ENCODE assay signal across 10 mouse cellular contexts in genomic region chr4:97602579-97602978, GRCm38 (mm10).
A peak's percentile ranks its signal among the peaks of the same experiment; 100 is the strongest.
DNase-seq lines count a peak whose midpoint lies in the region; ATAC-seq lines count a peak whose summit lies in the region.
"Had no signal": no experiment of that assay in that cellular context is flagged by ENCODE, and none has a peak within 500 bp of the region (broad histone marks: within the 10 kb centered on the region; RNA-seq: fewer than 3 reads in every experiment).

No protein-coding gene starts in this region.

- peak overlapping the region; percentile 82; the same call in 1 of the 2 replicates for H3K27ac ChIP-seq in forebrain, embryonic 13.5 days
- H3K27ac ChIP-seq in forebrain, embryonic 11.5 days (ENCODE audit: low read depth, low read length), result no peak overlapping the region
- no peak overlapping the region for H3K27ac ChIP-seq in forebrain, embryonic 16.5 days (ENCODE audit: low read length)
- H3K27ac ChIP-seq in neural tube, embryonic 15.5 days (replicated peaks), result no peak overlapping the region
- H3K27ac ChIP-seq: intestine, embryonic 15.5 days; lung, embryonic 15.5 days had no signal

- no peak overlapping the region for H3K4me3 ChIP-seq in forebrain, embryonic 13.5 days
- no peak overlapping the region for H3K4me3 ChIP-seq in forebrain, embryonic 11.5 days (ENCODE audit: low read depth, low read length)
- H3K4me3 ChIP-seq in forebrain, embryonic 16.5 days (replicated peaks; ENCODE audit: low read length), result no peak overlapping the region
- H3K4me3 ChIP-seq in neural tube, embryonic 15.5 days (replicated peaks), result no peak overlapping the region
- H3K4me3 ChIP-seq: intestine, embryonic 15.5 days; lung, embryonic 15.5 days had no signal

- H3K9ac ChIP-seq in forebrain, embryonic 13.5 days, result no peak overlapping the region
- no peak overlapping the region for H3K9ac ChIP-seq in forebrain, embryonic 11.5 days (ENCODE audit: low read length)
- no peak overlapping the region for H3K9ac ChIP-seq in forebrain, embryonic 16.5 days (replicated peaks; ENCODE audit: low read depth, low read length)
- no peak overlapping the region for H3K9ac ChIP-seq in neural tube, embryonic 15.5 days (replicated peaks)
- H3K9ac ChIP-seq: intestine, embryonic 15.5 days; lung, embryonic 15.5 days had no signal

- peak; percentile 52 for ATAC-seq in forebrain, embryonic 13.5 days
- no peak for ATAC-seq in forebrain, embryonic 11.5 days (replicated peaks; ENCODE audit: low FRiP score)
- ATAC-seq in forebrain, embryonic 16.5 days, result 0 out of 2 replicates have a peak, but pooled peaks have one; percentile 32
- no peak for ATAC-seq in neural tube, embryonic 15.5 days (ENCODE audit: low FRiP score)

- no peak for DNase-seq in forebrain, embryonic 11.5 days (ENCODE audit: low spot score)
- peak; percentile 50 for DNase-seq in testis, postnatal 10 days (ENCODE audit: low spot score)
- DNase-seq in testis, postnatal 14 days (ENCODE audit: low spot score), result no peak
- no peak for DNase-seq in urinary bladder, adult 18-20 months (ENCODE audit: low spot score in 2 of 2)
- DNase-seq: thymus, postnatal 4 days had no signal

- WGBS in forebrain, embryonic 13.5 days, result 52% methylated on average over 4 of the region's 4 CpGs
- 83% methylated on average over 4 of the region's 4 CpGs for WGBS in forebrain, embryonic 11.5 days
- WGBS in forebrain, embryonic 16.5 days, result 37% methylated on average over 4 of the region's 4 CpGs
- WGBS in neural tube, embryonic 15.5 days, result 42% methylated on average over 4 of the region's 4 CpGs

- H3K4me1 ChIP-seq in forebrain, embryonic 13.5 days, result peaks cover 43% of the 10 kb centered on the region
- peaks cover 3% of the 10 kb centered on the region; the same call in 1 of the 2 replicates for H3K4me1 ChIP-seq in forebrain, embryonic 11.5 days (replicated peaks; ENCODE audit: control insufficient read depth, insufficient read depth, low read length)
- H3K4me1 ChIP-seq in forebrain, embryonic 16.5 days (replicated peaks; ENCODE audit: control insufficient read depth, insufficient read depth, low read length), result peaks cover 20% of the 10 kb centered on the region
- peaks cover 6% of the 10 kb centered on the region; the same call in 1 of the 2 replicates for H3K4me1 ChIP-seq in neural tube, embryonic 15.5 days

- no peaks in the 10 kb centered on the region for H3K36me3 ChIP-seq in forebrain, embryonic 13.5 days (ENCODE audit: poor library complexity, severe bottlenecking)
- no peaks in the 10 kb centered on the region for H3K36me3 ChIP-seq in forebrain, embryonic 11.5 days (ENCODE audit: control insufficient read depth, insufficient read depth, low read length)
- no peaks in the 10 kb centered on the region for H3K36me3 ChIP-seq in forebrain, embryonic 16.5 days (ENCODE audit: control insufficient read depth, insufficient read depth)
- H3K36me3 ChIP-seq in neural tube, embryonic 15.5 days, result no peaks in the 10 kb centered on the region
- H3K36me3 ChIP-seq: intestine, embryonic 15.5 days; lung, embryonic 15.5 days had no signal

- no peaks in the 10 kb centered on the region for H3K9me3 ChIP-seq in forebrain, embryonic 13.5 days (replicated peaks)
- H3K9me3 ChIP-seq in forebrain, embryonic 11.5 days (ENCODE audit: control insufficient read depth, low read length), result no peaks in the 10 kb centered on the region
- H3K9me3 ChIP-seq in forebrain, embryonic 16.5 days (ENCODE audit: control insufficient read depth, low read length), result no peaks in the 10 kb centered on the region
- no peaks in the 10 kb centered on the region for H3K9me3 ChIP-seq in neural tube, embryonic 15.5 days (replicated peaks)
- H3K9me3 ChIP-seq: intestine, embryonic 15.5 days; lung, embryonic 15.5 days had no signal

- no peak overlapping the region for H3K4me2 ChIP-seq in forebrain, embryonic 13.5 days
- H3K4me2 ChIP-seq in forebrain, embryonic 11.5 days (ENCODE audit: low read depth, low read length, severe bottlenecking), result no peak overlapping the region
- no peak overlapping the region for H3K4me2 ChIP-seq in forebrain, embryonic 16.5 days (ENCODE audit: low read length)
- H3K4me2 ChIP-seq in neural tube, embryonic 15.5 days, result no peak overlapping the region
- H3K4me2 ChIP-seq: intestine, embryonic 15.5 days; lung, embryonic 15.5 days had no signal

- H3K27me3 ChIP-seq in forebrain, embryonic 13.5 days, result no peaks in the 10 kb centered on the region
- H3K27me3 ChIP-seq in forebrain, embryonic 11.5 days (ENCODE audit: control insufficient read depth, insufficient read depth, low read length), result no peaks in the 10 kb centered on the region
- no peaks in the 10 kb centered on the region for H3K27me3 ChIP-seq in forebrain, embryonic 16.5 days (replicated peaks; ENCODE audit: control insufficient read depth, insufficient read depth, low read length)
- H3K27me3 ChIP-seq in neural tube, embryonic 15.5 days (replicated peaks), result no peaks in the 10 kb centered on the region
- H3K27me3 ChIP-seq: intestine, embryonic 15.5 days; lung, embryonic 15.5 days had no signal

Comparison
In these comparisons a context has a peak if more than half of its experiments do, and no peak if none do; other contexts are left out.
1. ATAC-seq: peak in forebrain, embryonic 13.5 days (single experiment) and forebrain, embryonic 16.5 days (single experiment); none in forebrain, embryonic 11.5 days (single experiment) and neural tube, embryonic 15.5 days (single experiment).